Mouse (Mus musculus) brain, embryonic 14.5 days (tissue): ENCODE data around the gene Map1a.

Experiments
- CTCF ChIP-seq: fragments of 200-500 bp; IDR thresholded peaks from 2 replicates; pipeline ENCODE4 v1.5.1; 2012; ENCODE audit warnings: inconsistent platforms, mild to moderate bottlenecking, moderate library complexity, borderline replicate concordance; ENCODE audit not compliant: insufficient read depth, insufficient read length; ENCODE audit errors: extremely low read depth
- POLR2A ChIP-seq: fragments of 200-500 bp; IDR thresholded peaks from 2 replicates; pipeline ENCODE4 v1.6.1; 2012; ENCODE audit warnings: mild to moderate bottlenecking, inconsistent platforms, borderline replicate concordance; ENCODE audit not compliant: poor library complexity, insufficient read depth, insufficient read length, severe bottlenecking; ENCODE audit errors: extremely low read depth

DNA sequence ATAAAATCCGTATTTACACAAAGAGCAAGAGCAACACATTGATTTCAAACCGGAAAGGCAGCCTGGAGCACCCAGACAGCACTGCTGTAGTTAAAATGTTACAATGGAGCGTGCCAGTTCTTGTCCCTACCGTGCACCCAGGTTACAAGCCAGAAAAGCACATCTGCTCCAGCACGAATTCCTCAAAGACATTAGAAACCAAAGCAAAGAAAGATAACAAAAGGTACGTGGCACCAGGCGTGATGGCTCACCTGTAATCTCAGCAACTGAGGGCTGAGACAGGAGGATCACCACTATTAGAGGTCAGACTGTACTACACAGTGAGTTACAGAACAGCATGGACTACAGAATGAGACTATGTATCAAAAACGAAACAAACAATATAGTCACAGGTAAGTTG lies 21.0 kb upstream of the Map1a start:
- TF ChIP-seq CTCF (no peak), POLR2A (no peak)
